Mouse (Mus musculus) G1E-ER4 (cell line): ENCODE measurements around the gene Fam173a. TPM values are rescaled to one million over a fixed set of nuclear protein-coding genes. Genes with fewer than 3 reads are reported as not detected.

Experiments
- GATA1 ChIP-seq: IDR thresholded peaks from one replicate; pipeline ENCODE4 v1.8.0; 2012; ENCODE audit warnings: low read length, inconsistent platforms
- polyA plus RNA-seq: library from polyadenylated mRNA; stranded (reverse); fragments of >175 nt; gene quantifications from 2 replicates; pipeline ENCODE4 v1.2.3, GENCODE M21; 2012

The Fam173a gene
- polyA plus RNA-seq, 1 experiment, result 30.6 TPM

DNA sequence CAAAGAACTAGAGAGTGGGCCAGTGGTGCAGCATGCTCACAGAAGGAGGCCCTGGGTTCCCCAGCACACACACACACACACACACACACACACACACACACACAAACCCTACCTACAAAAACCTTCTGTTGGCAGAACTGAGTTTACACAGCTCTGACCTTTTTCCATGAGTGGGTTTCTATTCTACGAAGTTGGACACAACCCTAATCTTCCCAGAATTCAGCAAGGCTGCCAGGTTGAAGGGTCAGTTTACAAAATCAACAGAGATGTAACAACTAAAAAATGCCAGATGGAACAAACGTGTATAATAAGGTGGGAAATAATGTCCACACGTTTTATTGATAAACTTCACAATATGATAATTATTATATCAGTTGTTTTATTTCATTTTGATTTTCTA, 35.0 kb downstream of the Fam173a start:
- no peak for TF ChIP-seq GATA1

DNA sequence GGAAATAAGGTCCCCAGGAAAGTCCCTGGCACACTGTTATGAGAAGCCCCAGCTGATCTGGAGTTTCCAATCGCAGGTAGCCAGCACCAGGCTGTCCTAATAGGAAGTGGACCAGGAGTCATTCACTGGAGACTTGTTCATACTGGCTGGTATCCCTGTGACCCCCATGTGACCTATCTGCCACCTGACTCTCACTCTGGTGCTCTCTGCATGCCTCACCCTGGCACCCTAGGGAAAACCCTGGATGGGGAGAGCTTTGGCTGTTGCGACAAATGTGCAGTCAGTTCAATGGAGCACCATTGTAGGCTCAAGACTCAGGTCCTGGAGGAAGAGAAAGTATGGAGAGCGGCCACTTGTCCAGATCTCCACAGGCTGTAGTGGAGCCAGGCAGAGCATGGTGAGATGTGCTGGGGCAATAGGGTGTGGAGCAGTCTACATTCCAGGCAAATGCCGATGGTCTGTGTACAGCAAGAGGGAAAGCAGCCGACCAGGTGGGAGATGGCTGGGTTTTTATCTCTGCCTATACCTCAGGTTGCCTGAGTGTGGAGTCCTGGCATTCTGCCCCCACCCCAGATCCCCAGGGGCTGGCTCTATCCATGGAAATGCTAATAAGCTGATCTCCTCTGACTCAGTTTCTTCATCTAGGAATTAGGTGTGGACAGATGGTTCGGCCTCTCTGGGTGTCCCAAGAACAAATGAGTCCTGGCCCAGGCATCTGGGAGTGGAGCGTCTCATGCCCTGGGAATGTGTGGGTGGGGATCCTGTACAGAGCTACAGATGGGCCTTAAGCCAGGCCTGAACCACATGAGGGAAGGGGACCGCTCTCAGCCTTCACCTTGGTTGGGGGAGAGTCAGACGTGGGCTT, 36.1 kb downstream of the Fam173a start:
- TF ChIP-seq GATA1, result no peak

DNA sequence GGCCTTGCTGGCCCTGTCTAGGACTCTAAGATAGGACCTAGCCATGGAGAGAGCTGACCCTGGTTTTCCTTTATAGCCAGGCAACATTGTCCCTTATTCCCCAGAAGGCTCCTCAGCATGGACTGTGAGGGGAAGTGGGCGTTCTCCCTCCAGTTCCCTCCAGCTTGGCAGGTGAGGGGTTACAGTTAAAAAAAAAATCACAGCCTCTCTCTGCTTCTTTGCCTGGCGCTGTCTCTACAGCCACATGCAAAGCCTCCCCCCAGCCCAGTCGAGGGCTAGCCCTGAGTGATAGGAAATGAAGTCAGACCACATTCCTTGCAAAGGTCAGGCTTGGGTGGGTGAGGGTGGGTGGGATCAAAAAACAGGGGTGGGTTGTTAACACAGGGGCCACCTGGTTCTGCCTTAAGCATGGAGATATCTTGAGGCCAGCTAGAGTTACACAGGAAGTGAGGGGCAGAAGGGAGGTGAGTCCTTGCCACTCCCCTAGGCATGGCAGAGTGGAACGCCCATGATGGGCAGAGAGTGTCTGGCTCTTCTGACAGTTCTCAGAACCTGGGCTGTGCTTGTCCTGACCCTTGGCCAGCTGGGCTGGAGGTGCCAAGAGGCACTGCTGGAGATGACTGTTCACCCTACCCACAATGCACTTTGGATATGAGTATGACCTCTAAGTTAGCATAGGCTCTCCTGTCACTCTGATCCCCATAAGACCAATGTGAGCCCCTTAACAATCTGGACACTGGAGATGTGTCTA, 36.9 kb downstream of the Fam173a start:
- TF ChIP-seq GATA1, result no peak

DNA sequence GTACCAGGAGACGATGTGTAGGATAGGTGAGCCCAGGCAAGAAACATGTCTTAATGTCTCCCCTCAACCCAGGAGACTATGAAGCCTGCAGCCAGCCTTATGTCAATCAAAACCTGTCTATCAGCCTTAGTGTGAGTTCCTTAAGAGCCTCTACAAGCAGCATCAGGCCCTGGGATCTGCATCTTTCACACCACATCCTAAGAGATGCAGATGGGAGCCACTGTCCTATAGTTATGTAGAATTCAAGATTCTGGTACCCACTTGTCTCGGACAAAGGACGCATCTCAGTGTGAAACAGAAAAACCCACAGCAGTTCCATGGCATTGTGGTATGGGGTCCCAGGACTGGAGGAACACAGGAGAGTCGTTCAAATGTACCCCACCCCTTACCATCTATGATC, 37.6 kb downstream of the Fam173a start:
- TF ChIP-seq GATA1, result no peak

DNA sequence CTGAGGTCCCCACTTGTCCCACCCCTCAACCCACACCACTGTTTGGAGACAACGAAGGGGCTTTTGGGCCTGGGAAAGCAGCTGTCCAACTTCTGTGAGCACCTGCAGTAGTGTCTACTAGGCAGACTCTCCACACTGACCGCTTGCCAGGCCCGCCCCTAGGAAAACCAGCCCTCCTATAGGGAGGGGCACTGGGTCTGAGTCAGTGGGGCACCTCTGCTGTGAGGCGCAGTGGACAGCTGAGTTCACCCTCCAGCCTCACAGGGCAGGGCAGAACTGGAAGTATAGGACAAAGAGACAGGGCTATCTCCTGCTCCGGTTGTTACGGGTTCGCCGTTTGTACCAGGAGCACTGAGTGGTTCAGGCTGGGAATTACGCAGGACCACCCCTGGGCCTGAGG, 38.5 kb downstream of the Fam173a start, which contains the start of gene Msln:
Gene Msln (minus strand): TSS at position 138 of the 400 bp plus-strand sequence.
- no peak for TF ChIP-seq GATA1

DNA sequence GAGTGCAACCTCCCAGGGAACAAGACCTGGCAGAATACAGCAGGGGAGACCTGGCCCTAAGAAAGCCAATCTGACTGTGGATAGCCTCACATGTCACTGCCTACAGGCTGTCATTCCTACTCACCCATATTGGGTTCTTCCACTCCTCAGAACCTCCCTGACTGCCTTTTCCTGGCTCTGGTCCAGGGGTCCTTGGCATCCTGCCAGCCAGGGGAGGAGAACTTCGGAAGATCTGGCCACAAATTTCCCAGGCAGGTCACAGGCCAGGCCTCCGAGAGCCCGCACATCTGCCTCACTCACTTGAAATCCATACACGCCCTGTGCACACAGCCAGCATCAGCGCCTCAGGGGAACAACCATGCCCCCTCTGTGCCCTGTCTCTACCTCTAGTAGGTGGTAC, 41.3 kb downstream of the Fam173a start:
- no peak for TF ChIP-seq GATA1

DNA sequence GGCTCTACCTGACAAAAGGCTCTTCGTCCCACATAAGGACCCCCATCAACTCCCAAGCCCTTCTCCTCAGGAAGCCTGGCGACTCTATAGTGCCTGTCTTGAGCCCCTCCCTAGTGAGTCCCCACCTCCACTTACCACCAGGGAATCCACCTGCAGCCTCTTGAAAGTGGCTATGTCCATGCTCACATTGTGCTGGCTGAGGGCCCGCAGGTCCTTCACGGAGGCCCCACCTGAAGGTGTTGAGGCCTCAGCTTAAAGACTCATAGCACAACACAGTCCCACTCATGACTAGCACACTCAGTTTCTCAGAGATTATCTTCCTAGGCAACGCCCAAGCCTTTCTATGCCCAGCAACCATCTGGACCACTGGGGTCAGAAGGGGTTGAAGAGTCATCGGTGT, 43.4 kb downstream of the Fam173a start:
- TF ChIP-seq GATA1, result no peak

DNA sequence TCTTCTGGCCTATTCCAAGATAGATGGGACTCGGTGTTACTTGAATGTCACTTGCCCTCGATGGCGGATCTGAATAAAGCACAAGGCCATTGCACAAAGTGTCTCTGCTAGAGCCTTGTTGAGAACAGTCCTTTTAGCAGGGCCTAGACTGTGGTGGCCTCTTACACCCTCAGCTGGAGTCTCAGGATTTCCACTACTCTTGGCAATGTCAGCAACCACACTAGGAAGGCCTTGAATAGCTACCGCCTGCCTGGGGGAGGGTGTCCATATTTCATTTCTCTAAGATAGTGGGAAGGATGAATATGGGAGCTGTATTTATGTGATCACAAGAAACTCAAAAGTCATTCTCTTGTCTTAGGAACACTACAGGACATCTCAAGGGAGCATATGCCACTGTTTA, 44.5 kb downstream of the Fam173a start:
- no peak for TF ChIP-seq GATA1

DNA sequence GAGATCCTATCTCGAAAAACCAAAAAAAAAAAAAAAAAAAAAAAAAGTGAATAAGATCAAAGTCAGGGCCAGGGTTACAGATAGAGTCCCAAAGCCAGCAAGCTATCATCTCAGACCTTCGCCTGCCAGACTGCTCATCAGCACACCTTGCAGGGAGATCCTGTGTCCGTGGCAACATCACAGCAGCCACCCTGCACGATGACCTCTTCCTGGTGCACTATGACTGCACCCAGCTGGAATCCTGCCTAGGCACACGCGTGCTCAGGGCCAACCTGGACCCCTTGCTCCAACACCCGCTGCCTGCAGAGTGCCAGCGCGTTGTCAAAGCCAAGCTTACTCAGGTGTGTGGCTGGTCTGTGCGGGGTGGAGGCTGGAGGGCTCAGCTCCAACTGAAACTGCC, 48.4 kb downstream of the Fam173a start:
- no peak for TF ChIP-seq GATA1

DNA sequence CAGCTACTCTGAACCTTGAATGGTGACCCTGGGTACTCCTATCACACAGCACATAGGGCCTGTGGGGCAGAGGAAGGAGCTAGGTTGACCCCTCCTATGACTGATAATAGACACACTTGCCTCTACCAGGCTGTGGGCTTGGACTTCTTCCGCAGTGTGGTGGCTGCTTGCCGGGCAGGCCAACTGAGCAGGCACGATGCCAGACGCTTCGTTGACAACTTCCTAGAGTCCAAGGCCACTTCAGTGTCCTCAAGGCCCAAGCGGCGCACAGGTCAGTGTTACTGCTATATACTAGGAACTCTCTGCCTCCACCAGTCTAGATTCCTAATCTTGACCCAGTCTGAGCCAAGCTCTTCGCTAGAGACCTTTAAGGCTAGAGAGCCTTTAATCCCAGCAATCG, 48.9 kb downstream of the Fam173a start:
- TF ChIP-seq GATA1, result no peak

Other genes starting within 250 kb of the Fam173a start
- gene Sox8, start 222.2 kb downstream of the Fam173a start, polyA plus RNA-seq, result not detected in 2 replicates
- 16.3 and 16.6 TPM in 2 replicates for gene Lmf1, start 213.8 kb downstream of the Fam173a start, polyA plus RNA-seq
- not detected in 2 replicates for gene Gng13, start 75.7 kb downstream of the Fam173a start, polyA plus RNA-seq
- gene Chtf18, start 65.5 kb downstream of the Fam173a start, polyA plus RNA-seq, result 75.4 and 82.7 TPM in 2 replicates
- gene Rpusd1, start 65.2 kb downstream of the Fam173a start, polyA plus RNA-seq, result 41.1 and 46.1 TPM in 2 replicates
- gene Mslnl, start 56.9 kb downstream of the Fam173a start, polyA plus RNA-seq, result not detected in 2 replicates
- not detected in 2 replicates for gene Msln, start 38.5 kb downstream of the Fam173a start, polyA plus RNA-seq
- 17.0 and 20.0 TPM in 2 replicates for gene Narfl, start 19.1 kb downstream of the Fam173a start, polyA plus RNA-seq
- 31.3 and 32.7 TPM in 2 replicates for gene Haghl, start 7.2 kb downstream of the Fam173a start, polyA plus RNA-seq
- gene Ccdc78, start 6.3 kb downstream of the Fam173a start, polyA plus RNA-seq, result 0.04 TPM in 1 of 2 replicates, not detected in the other
- gene AC134908.4, start 2.8 kb upstream of the Fam173a start, polyA plus RNA-seq, result not detected in 2 replicates
- 182 and 238 TPM in 2 replicates for gene Metrn, start 4.2 kb upstream of the Fam173a start, polyA plus RNA-seq
- not detected in 2 replicates for gene Fbxl16, start 16.2 kb upstream of the Fam173a start, polyA plus RNA-seq
- gene Wdr24, start 30.7 kb upstream of the Fam173a start, polyA plus RNA-seq, result 4.2 and 10.5 TPM in 2 replicates
- 0.11 TPM in 2 replicates for gene Jmjd8, start 36.0 kb upstream of the Fam173a start, polyA plus RNA-seq
- 90.4 and 95.1 TPM in 2 replicates for gene Stub1, start 40.5 kb upstream of the Fam173a start, polyA plus RNA-seq
- 1.9 and 2.4 TPM in 2 replicates for gene Rhbdl1, start 44.4 kb upstream of the Fam173a start, polyA plus RNA-seq
- 10.1 and 12.3 TPM in 2 replicates for gene Gm20683, start 48.9 kb upstream of the Fam173a start, polyA plus RNA-seq
- gene Rhot2, start 52.0 kb upstream of the Fam173a start, polyA plus RNA-seq, result 207 and 251 TPM in 2 replicates
- gene Wdr90, start 68.6 kb upstream of the Fam173a start, polyA plus RNA-seq, result 6.9 and 14.5 TPM in 2 replicates
- gene Mcrip2, start 75.9 kb upstream of the Fam173a start, polyA plus RNA-seq, result 175 and 225 TPM in 2 replicates
- 67.3 and 82.1 TPM in 2 replicates for gene Mettl26, start 82.2 kb upstream of the Fam173a start, polyA plus RNA-seq
- gene Wfikkn1, start 88.0 kb upstream of the Fam173a start, polyA plus RNA-seq, result 1.6 and 1.9 TPM in 2 replicates
- gene Rab40c, start 126.8 kb upstream of the Fam173a start, polyA plus RNA-seq, result 12.9 and 13.4 TPM in 2 replicates
- gene Pigq, start 152.0 kb upstream of the Fam173a start, polyA plus RNA-seq, result 89.1 and 149 TPM in 2 replicates
- gene Nhlrc4, start 152.1 kb upstream of the Fam173a start, polyA plus RNA-seq, result 0.31 and 0.85 TPM in 2 replicates
- 0.12 and 0.15 TPM in 2 replicates for gene A930017K11Rik, start 159.7 kb upstream of the Fam173a start, polyA plus RNA-seq
- gene Capn15, start 192.9 kb upstream of the Fam173a start, polyA plus RNA-seq, result 46.6 and 49.5 TPM in 2 replicates